ENCODE assay signal across 25 mouse cellular contexts in the genomic region with DNA sequence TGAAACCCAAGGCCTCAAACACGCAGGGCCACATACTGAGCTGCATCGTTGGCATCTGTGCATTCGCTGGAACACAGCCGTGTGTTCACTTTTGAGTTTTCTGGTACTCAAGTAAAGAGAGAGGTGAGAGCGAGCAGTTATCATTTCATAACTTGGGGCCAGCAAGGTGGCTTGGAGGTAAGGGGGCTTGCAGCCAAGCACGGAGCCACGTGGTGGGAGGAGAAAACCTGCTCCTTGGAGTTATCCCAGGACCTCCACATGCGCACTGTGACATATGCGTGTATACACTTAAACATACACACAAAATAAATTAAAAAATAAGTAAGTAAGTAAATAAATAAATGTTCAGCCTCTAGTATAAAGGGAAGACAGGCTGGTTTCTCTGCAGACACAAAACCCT. TPM values are rescaled to one million over a fixed set of nuclear protein-coding genes. Genes with fewer than 3 reads are reported as not detected.
DNase-seq lines count a peak whose midpoint lies in the region; ATAC-seq and TF ChIP-seq lines count a peak whose summit lies in the region.
"Had no signal": no experiment of that assay in that cellular context is flagged by ENCODE, and none has a peak within 500 bp of the region (broad histone marks: within the 10 kb centered on the region; RNA-seq: fewer than 3 reads in every experiment).

No protein-coding gene starts in this region.

- no peak overlapping the region for H3K27ac ChIP-seq in kidney, embryonic 15.5 days
- peak overlapping the region; percentile 82 for H3K27ac ChIP-seq in liver, postnatal 0 days (ENCODE audit: low read depth)
- H3K27ac ChIP-seq in liver, embryonic 11.5 days (ENCODE audit: low read depth, low read length) = no peak overlapping the region
- H3K27ac ChIP-seq in thymus, adult 2 months (ENCODE audit: control insufficient read depth, insufficient read depth, low read length) = peak overlapping the region; percentile 47; the same call in 1 of the 2 replicates
- H3K27ac ChIP-seq: embryonic facial prominence, embryonic 12.5 days; forebrain, embryonic 15.5 days; heart, embryonic 10.5 days; hindbrain, embryonic 12.5 days had no signal

- WGBS in kidney, embryonic 15.5 days = 86% methylated on average over 9 of the region's 9 CpGs
- 72% methylated on average over 9 of the region's 9 CpGs for WGBS in liver, postnatal 0 days (ENCODE audit: insufficient replicate concordance)
- 78% methylated on average over 9 of the region's 9 CpGs for WGBS in liver, embryonic 11.5 days
- WGBS in thymus, adult 2 months = 83% methylated on average over 9 of the region's 9 CpGs

- H3K4me2 ChIP-seq in kidney, embryonic 15.5 days = no peak overlapping the region
- no peak overlapping the region for H3K4me2 ChIP-seq in liver, postnatal 0 days (ENCODE audit: low read depth, low read length)
- no peak overlapping the region for H3K4me2 ChIP-seq in liver, embryonic 11.5 days
- H3K4me2 ChIP-seq: embryonic facial prominence, embryonic 12.5 days; forebrain, embryonic 15.5 days; hindbrain, embryonic 12.5 days had no signal

- peak; percentile 48 to 51 for DNase-seq in cerebellum, postnatal 10 days
- DNase-seq in cerebellum, adult 9-10 months = no peak
- peak; percentile 32 for DNase-seq in kidney, adult 18-20 months
- DNase-seq in liver, postnatal 0 days = no peak
- DNase-seq in liver, embryonic 11.5 days (ENCODE audit: low spot score) = no peak
- no peak for DNase-seq in thymus, adult 2 months
- DNase-seq in thymus, postnatal 36 days = no peak
- DNase-seq: adrenal gland, adult 8-10 months; adrenal gland, postnatal 36 days; B cell, adult 2 months; cerebellum, adult 8-10 months; gastrocnemius, postnatal 10 days; heart, adult 18-20 months; heart, postnatal 10 days; heart, postnatal 4 days had no signal

- no peak for TF ChIP-seq CTCF in liver, postnatal 0 days (IDR thresholded peaks at IDR 0.05; ENCODE audit: low read depth)
- TF ChIP-seq CTCF in thymus, adult 2 months (IDR thresholded peaks at IDR 0.05; ENCODE audit: borderline replicate concordance, control insufficient read depth, extremely low read depth, insufficient read depth, low read length, poor library complexity) = no peak

- no peak overlapping the region for H3K9ac ChIP-seq in kidney, embryonic 15.5 days
- no peak overlapping the region for H3K9ac ChIP-seq in liver, postnatal 0 days (replicated peaks)
- H3K9ac ChIP-seq in liver, embryonic 11.5 days (ENCODE audit: low read depth, low read length) = no peak overlapping the region
- H3K9ac ChIP-seq: embryonic facial prominence, embryonic 12.5 days; forebrain, embryonic 15.5 days; hindbrain, embryonic 12.5 days had no signal

- H3K9me3 ChIP-seq in kidney, embryonic 15.5 days (replicated peaks) = no peaks in the 10 kb centered on the region
- H3K9me3 ChIP-seq in liver, postnatal 0 days (ENCODE audit: low read length) = no peaks in the 10 kb centered on the region
- H3K9me3 ChIP-seq in liver, embryonic 11.5 days (ENCODE audit: control insufficient read depth, low read length) = no peaks in the 10 kb centered on the region
- H3K9me3 ChIP-seq: embryonic facial prominence, embryonic 12.5 days; forebrain, embryonic 15.5 days; G1E; heart, embryonic 10.5 days; hindbrain, embryonic 12.5 days had no signal

- peaks cover 15% of the 10 kb centered on the region for H3K4me1 ChIP-seq in kidney, embryonic 15.5 days
- peaks cover 12% of the 10 kb centered on the region for H3K4me1 ChIP-seq in liver, postnatal 0 days (ENCODE audit: insufficient read depth)
- peaks cover 6% of the 10 kb centered on the region for H3K4me1 ChIP-seq in liver, embryonic 11.5 days (replicated peaks; ENCODE audit: control insufficient read depth, insufficient read depth, low read length)
- peaks cover 29% of the 10 kb centered on the region for H3K4me1 ChIP-seq in thymus, adult 2 months (replicated peaks; ENCODE audit: control insufficient read depth, insufficient read depth, low read length)
- H3K4me1 ChIP-seq: embryonic facial prominence, embryonic 12.5 days; forebrain, embryonic 15.5 days; hindbrain, embryonic 12.5 days had no signal

- no peak for ATAC-seq in kidney, embryonic 15.5 days (replicated peaks; ENCODE audit: low FRiP score)
- no peak for ATAC-seq in liver, postnatal 0 days
- no peak for ATAC-seq in liver, embryonic 11.5 days (replicated peaks; ENCODE audit: low FRiP score)
- ATAC-seq: CD4-positive, CD25-positive, alpha-beta regulatory T cell, adult 4 months; forebrain, embryonic 15.5 days had no signal

- no peak overlapping the region for H3K4me3 ChIP-seq in kidney, embryonic 15.5 days (replicated peaks)
- no peak overlapping the region for H3K4me3 ChIP-seq in liver, postnatal 0 days (ENCODE audit: low read depth, low read length)
- no peak overlapping the region for H3K4me3 ChIP-seq in liver, embryonic 11.5 days (ENCODE audit: low read depth, low read length)
- no peak overlapping the region for H3K4me3 ChIP-seq in thymus, adult 2 months (ENCODE audit: control insufficient read depth, insufficient read depth, low read length)
- H3K4me3 ChIP-seq: embryonic facial prominence, embryonic 12.5 days; forebrain, embryonic 15.5 days; heart, embryonic 10.5 days; hindbrain, embryonic 12.5 days had no signal

- TF ChIP-seq EP300 in liver, postnatal 0 days (IDR thresholded peaks at IDR 0.05; ENCODE audit: low read depth) = no peak

- TF ChIP-seq POLR2A in thymus, adult 2 months (IDR thresholded peaks at IDR 0.05; ENCODE audit: control insufficient read depth, extremely low read depth, insufficient read depth, low read length, poor library complexity) = no peak

- H3K27me3 ChIP-seq in kidney, embryonic 15.5 days = no peaks in the 10 kb centered on the region
- no peaks in the 10 kb centered on the region for H3K27me3 ChIP-seq in liver, postnatal 0 days (ENCODE audit: insufficient read depth, low read length)
- peaks cover 2% of the 10 kb centered on the region; the same call in 1 of the 2 replicates for H3K27me3 ChIP-seq in liver, embryonic 11.5 days (replicated peaks; ENCODE audit: control insufficient read depth, insufficient read depth, low read length)
- no peaks in the 10 kb centered on the region for H3K27me3 ChIP-seq in thymus, adult 2 months (ENCODE audit: control insufficient read depth, insufficient read depth, low read length)
- H3K27me3 ChIP-seq: embryonic facial prominence, embryonic 12.5 days; forebrain, embryonic 15.5 days; hindbrain, embryonic 12.5 days had no signal

- H3K36me3 ChIP-seq in kidney, embryonic 15.5 days = no peaks in the 10 kb centered on the region
- no peaks in the 10 kb centered on the region for H3K36me3 ChIP-seq in liver, postnatal 0 days (replicated peaks; ENCODE audit: insufficient read depth, low read length)
- no peaks in the 10 kb centered on the region for H3K36me3 ChIP-seq in liver, embryonic 11.5 days (ENCODE audit: control insufficient read depth, insufficient read depth, low read length)
- no peaks in the 10 kb centered on the region for H3K36me3 ChIP-seq in thymus, adult 2 months (ENCODE audit: control insufficient read depth, insufficient read depth, low read length)
- H3K36me3 ChIP-seq: embryonic facial prominence, embryonic 12.5 days; forebrain, embryonic 15.5 days; G1E; heart, embryonic 10.5 days; hindbrain, embryonic 12.5 days had no signal

RNA-seq across cellular contexts. Expression of a gene that starts 4.7 kb away (rescaled TPM):
- 0.21 and 0.32 TPM in 2 replicates for polyA plus RNA-seq in kidney, embryonic 15.5 days (2015; fragmentation: Nextera tagmentation; extraction: Ambion mirVana)
- 6.0 and 10.3 TPM in 2 replicates for polyA plus RNA-seq in liver, postnatal 0 days (2015; fragmentation: Nextera tagmentation; extraction: Ambion mirVana)
- polyA plus RNA-seq in liver, embryonic 11.5 days (2014; fragmentation: Nextera tagmentation; extraction: Ambion mirVana) = 0.12 TPM in 1 of 2 replicates, not detected in the other
- polyA plus RNA-seq in thymus, adult 2 months (2012; rRNA removed) = 9.3 and 9.7 TPM in 2 replicates
- polyA plus RNA-seq: CD4-positive, CD25-positive, alpha-beta regulatory T cell, adult 4 months; cortical plate, adult 2 months; embryonic facial prominence, embryonic 12.5 days; forebrain, embryonic 11.5 days; forebrain, embryonic 15.5 days; G1E; heart, embryonic 10.5 days; heart, embryonic 14.5 days; hindbrain, embryonic 12.5 days had no signal

RNA-seq across cellular contexts. Expression of a gene that starts 11.9 kb away (rescaled TPM):
- polyA plus RNA-seq in kidney, embryonic 15.5 days (2015; fragmentation: Nextera tagmentation; extraction: Ambion mirVana) = 51.6 and 54.7 TPM in 2 replicates
- polyA plus RNA-seq in liver, postnatal 0 days (2015; fragmentation: Nextera tagmentation; extraction: Ambion mirVana) = 35.8 and 35.9 TPM in 2 replicates
- polyA plus RNA-seq in liver, embryonic 11.5 days (2014; fragmentation: Nextera tagmentation; extraction: Ambion mirVana) = 39.0 and 45.5 TPM in 2 replicates
- 52.0 and 57.1 TPM in 2 replicates for polyA plus RNA-seq in thymus, adult 2 months (2012; rRNA removed)

RNA-seq across cellular contexts. Expression of a gene that starts 48.8 kb away (rescaled TPM):
- polyA plus RNA-seq in kidney, embryonic 15.5 days (2015; fragmentation: Nextera tagmentation; extraction: Ambion mirVana) = 40.4 and 40.8 TPM in 2 replicates
- polyA plus RNA-seq in liver, postnatal 0 days (2015; fragmentation: Nextera tagmentation; extraction: Ambion mirVana) = 17.4 and 18.1 TPM in 2 replicates
- polyA plus RNA-seq in liver, embryonic 11.5 days (2014; fragmentation: Nextera tagmentation; extraction: Ambion mirVana) = 14.8 and 16.0 TPM in 2 replicates
- polyA plus RNA-seq in thymus, adult 2 months (2012; rRNA removed) = 8.5 and 8.9 TPM in 2 replicates

RNA-seq across cellular contexts. Expression of a gene that starts 48.9 kb away (rescaled TPM):
- 97.1 and 99.9 TPM in 2 replicates for polyA plus RNA-seq in kidney, embryonic 15.5 days (2015; fragmentation: Nextera tagmentation; extraction: Ambion mirVana)
- 15.0 and 15.9 TPM in 2 replicates for polyA plus RNA-seq in liver, postnatal 0 days (2015; fragmentation: Nextera tagmentation; extraction: Ambion mirVana)
- polyA plus RNA-seq in liver, embryonic 11.5 days (2014; fragmentation: Nextera tagmentation; extraction: Ambion mirVana) = 40.7 and 41.1 TPM in 2 replicates
- polyA plus RNA-seq in thymus, adult 2 months (2012; rRNA removed) = 51.3 and 61.7 TPM in 2 replicates

Comparison
In these comparisons a context has a peak if more than half of its experiments do, and no peak if none do; other contexts are left out.
1. DNase-seq: peak in cerebellum, postnatal 10 days (2 of 2) and kidney, adult 18-20 months (single experiment); none in cerebellum, adult 9-10 months (single experiment), liver, postnatal 0 days (single experiment), liver, embryonic 11.5 days (single experiment), thymus, adult 2 months (single experiment) and thymus, postnatal 36 days (0 of 2).
2. H3K27ac ChIP-seq: peak in liver, postnatal 0 days (single experiment) and thymus, adult 2 months (single experiment); none in kidney, embryonic 15.5 days (single experiment) and liver, embryonic 11.5 days (single experiment).